Mouse (Mus musculus): ENCODE measurements around the gene Gm14226.

GRCm38 (mm10) chr2:155045075-155045474 lies 27.0 kb downstream of the Gm14226 start:
- TF ChIP-seq EP300 (IDR thresholded peaks at IDR 0.05; ENCODE audit: insufficient read depth, low read depth, low read length) (no peak), POLR2A (IDR thresholded peaks at IDR 0.05; ENCODE audit: insufficient read depth, low read depth, low read length) (no peak), CTCF (IDR thresholded peaks at IDR 0.05) (no peak)

All from heart, adult 2 months (tissue).